Mouse (Mus musculus): ENCODE data around the gene Pepd. TPM values are rescaled to one million over a fixed set of nuclear protein-coding genes. Genes with fewer than 3 reads are reported as not detected.
A peak's percentile ranks its signal among the peaks of the same experiment; 100 is the strongest.

Pepd gene
- total and polyA plus RNA-seq, 3 experiments: 24.6 to 38.9 (median 26.6) TPM

DNA sequence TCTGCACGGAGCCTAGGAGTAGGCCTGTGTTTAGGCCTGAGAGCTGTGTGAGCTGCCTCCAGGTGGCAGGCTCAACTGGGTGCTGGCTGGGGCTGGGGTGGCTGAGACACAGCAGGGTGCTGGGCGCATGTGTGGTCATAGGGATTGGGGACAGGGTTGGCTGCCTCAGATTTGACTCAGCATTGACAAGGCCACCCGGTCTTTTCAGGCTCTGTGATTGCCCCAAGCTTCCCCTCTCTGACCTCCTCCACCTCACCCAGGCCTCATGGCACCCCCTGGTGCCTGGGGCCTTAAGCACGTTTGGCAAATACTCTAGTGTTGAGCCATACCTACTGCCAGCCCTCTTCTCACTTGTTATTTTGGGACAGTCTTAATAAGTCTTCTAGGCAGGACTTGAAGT is 111.1 kb downstream of the Pepd start:
- no peak overlapping the region for H3K4me3 ChIP-seq
- no peaks in the 10 kb centered on the region for H3K79me2 ChIP-seq (replicated peaks; ENCODE audit: control insufficient read depth, insufficient read depth, low read length)
- H3K9ac ChIP-seq (ENCODE audit: low read depth, low read length): no peak overlapping the region
- TF ChIP-seq POLR2A (IDR thresholded peaks at IDR 0.05; ENCODE audit: insufficient read depth, low read depth, low read length) (no peak), EP300 (IDR thresholded peaks at IDR 0.05; ENCODE audit: insufficient read depth, low read depth, low read length) (no peak), CTCF (IDR thresholded peaks at IDR 0.05) (no peak)
- no peaks in the 10 kb centered on the region for H3K27me3 ChIP-seq (ENCODE audit: control insufficient read depth, insufficient read depth, low read length)
- intact Hi-C loops (cut with DNase I): no loop called here
- DNase-seq: no peak
- H3K27ac ChIP-seq: no peak overlapping the region
- H3K4me1 ChIP-seq (ENCODE audit: control insufficient read depth, insufficient read depth, low read length): no peaks in the 10 kb centered on the region; the same call in 1 of the 2 replicates
- 80% methylated on average over 4 of the region's 4 CpGs for WGBS
- H3K36me3 ChIP-seq (ENCODE audit: control insufficient read depth, insufficient read depth, low read length): no peaks in the 10 kb centered on the region

DNA sequence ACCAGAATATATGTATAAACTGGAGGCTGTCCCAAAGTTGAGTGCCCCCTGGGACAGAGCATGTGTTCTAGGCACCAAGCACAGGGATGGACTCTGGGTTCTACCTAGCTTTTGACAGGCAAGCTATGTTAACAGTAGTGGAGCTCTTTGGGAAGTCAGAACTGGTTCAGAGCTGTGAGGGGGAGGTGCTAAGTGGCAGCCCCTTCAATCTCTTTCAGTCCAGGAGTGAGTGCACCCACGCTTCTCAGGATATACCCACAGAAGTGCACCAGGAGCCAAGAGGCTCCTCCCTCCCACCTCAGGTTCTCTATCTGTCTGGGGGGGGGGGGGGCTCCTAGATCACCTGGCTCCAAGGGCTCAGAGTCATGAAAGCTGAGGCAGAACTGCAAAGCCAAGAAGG is 112.2 kb downstream of the Pepd start:
- Histone ChIP-seq H3K79me2 (replicated peaks; ENCODE audit: control insufficient read depth, insufficient read depth, low read length) (no peaks in the 10 kb centered on the region), H3K4me3 (no peak overlapping the region), H3K9ac (ENCODE audit: low read depth, low read length) (no peak overlapping the region), H3K27ac (no peak overlapping the region), H3K4me1 (ENCODE audit: control insufficient read depth, insufficient read depth, low read length) (peaks cover 4% of the 10 kb centered on the region), H3K27me3 (ENCODE audit: control insufficient read depth, insufficient read depth, low read length) (no peaks in the 10 kb centered on the region), H3K36me3 (ENCODE audit: control insufficient read depth, insufficient read depth, low read length) (no peaks in the 10 kb centered on the region)
- WGBS: 89% methylated on average over 1 of the region's 1 CpGs
- intact Hi-C loops (cut with DNase I): no loop called here
- TF ChIP-seq CTCF (IDR thresholded peaks at IDR 0.05): no peak
- no peak for TF ChIP-seq EP300 (IDR thresholded peaks at IDR 0.05; ENCODE audit: insufficient read depth, low read depth, low read length)
- TF ChIP-seq POLR2A (IDR thresholded peaks at IDR 0.05; ENCODE audit: insufficient read depth, low read depth, low read length): no peak
- DNase-seq: no peak

DNA sequence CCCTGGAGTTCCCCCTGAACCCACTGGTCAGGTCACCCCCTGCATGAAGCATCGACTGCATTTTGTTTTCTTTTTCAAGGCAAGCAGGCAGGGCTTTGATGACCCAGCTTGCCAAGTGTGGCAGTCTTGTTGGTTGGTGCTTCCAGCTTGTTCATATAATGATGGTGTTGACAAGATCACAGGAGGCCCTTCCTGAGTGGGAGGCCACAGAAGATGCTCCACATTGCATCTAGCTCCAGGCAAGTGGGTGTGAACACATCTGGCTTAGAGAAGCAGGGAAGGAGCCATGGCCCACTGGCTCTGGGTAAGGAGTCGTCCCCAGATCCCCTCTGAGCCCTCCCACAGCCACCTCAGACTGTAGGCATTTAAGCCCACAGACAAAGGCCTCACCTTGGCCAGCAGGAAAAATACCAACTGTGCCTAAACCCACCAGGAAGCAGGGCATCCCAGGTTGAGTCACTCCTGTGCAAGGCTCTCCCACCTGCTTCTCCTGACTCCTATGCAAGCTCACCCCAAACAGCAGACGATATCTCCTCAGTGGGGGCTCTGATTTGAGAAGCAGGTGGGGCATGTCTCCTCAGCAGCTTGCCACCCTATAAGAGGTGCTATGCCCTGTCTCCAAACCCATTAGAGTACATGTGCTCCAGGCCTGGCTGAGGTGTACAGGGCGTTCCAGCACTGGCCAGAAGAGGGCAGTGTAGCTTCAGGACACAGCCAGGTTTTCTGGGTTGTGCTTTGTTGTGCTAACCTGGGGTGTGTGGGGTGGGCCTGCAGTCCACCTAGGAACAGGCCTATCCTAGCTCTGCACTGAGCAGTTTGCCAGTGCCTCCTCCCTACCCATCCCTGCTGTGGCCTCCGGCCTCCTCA is 113.5 kb downstream of the Pepd start:
- TF ChIP-seq POLR2A (IDR thresholded peaks at IDR 0.05; ENCODE audit: insufficient read depth, low read depth, low read length) (no peak), CTCF (IDR thresholded peaks at IDR 0.05) (peak; percentile 98), EP300 (IDR thresholded peaks at IDR 0.05; ENCODE audit: insufficient read depth, low read depth, low read length) (peak; percentile 82)
- no peak overlapping the region for H3K9ac ChIP-seq (ENCODE audit: low read depth, low read length)
- intact Hi-C loops (cut with DNase I): loop anchor here (1.0 to 2.0 kb wide), 5 partner anchors 17 to 239 kb away; partner anchors contain the start of gene Cebpa
- 46% methylated on average over 5 of the region's 5 CpGs for WGBS
- DNase-seq: peak; percentile 77 to 88
- peaks cover 4% of the 10 kb centered on the region for H3K4me1 ChIP-seq (ENCODE audit: control insufficient read depth, insufficient read depth, low read length)
- H3K4me3 ChIP-seq: no peak overlapping the region
- H3K27ac ChIP-seq: no peak overlapping the region
- no peaks in the 10 kb centered on the region for H3K79me2 ChIP-seq (replicated peaks; ENCODE audit: control insufficient read depth, insufficient read depth, low read length)
- no peaks in the 10 kb centered on the region for H3K36me3 ChIP-seq (ENCODE audit: control insufficient read depth, insufficient read depth, low read length)
- no peaks in the 10 kb centered on the region for H3K27me3 ChIP-seq (ENCODE audit: control insufficient read depth, insufficient read depth, low read length)

DNA sequence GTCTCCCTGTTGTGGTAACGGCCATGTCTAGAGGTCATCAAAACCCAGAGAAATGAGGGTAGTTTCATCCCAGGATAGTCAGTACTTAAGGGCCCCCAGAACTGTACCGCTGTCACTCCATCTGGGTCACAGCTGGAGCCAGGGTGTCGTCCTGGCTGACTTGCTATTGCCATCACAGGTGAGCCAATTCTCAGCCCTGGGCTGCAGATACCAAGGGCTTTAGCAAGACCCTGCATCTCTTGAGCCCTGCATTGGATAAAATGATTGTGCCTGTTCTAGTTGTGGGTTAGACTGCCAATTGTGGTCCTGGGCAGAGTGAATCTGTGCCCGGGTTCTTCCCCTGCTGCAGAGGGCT is 114.1 kb downstream of the Pepd start:
- no peak overlapping the region for H3K9ac ChIP-seq (ENCODE audit: low read depth, low read length)
- H3K4me3 ChIP-seq: no peak overlapping the region
- 77% methylated on average over 4 of the region's 4 CpGs for WGBS
- no peak overlapping the region for H3K27ac ChIP-seq
- peaks cover 4% of the 10 kb centered on the region for H3K4me1 ChIP-seq (ENCODE audit: control insufficient read depth, insufficient read depth, low read length)
- no peaks in the 10 kb centered on the region for H3K79me2 ChIP-seq (replicated peaks; ENCODE audit: control insufficient read depth, insufficient read depth, low read length)
- intact Hi-C loops (cut with DNase I): loop anchor here (1.0 to 2.0 kb wide), 5 partner anchors 17 to 239 kb away; partner anchors contain the start of gene Cebpa
- H3K27me3 ChIP-seq (ENCODE audit: control insufficient read depth, insufficient read depth, low read length): no peaks in the 10 kb centered on the region
- no peak for TF ChIP-seq CTCF (IDR thresholded peaks at IDR 0.05)
- TF ChIP-seq EP300 (IDR thresholded peaks at IDR 0.05; ENCODE audit: insufficient read depth, low read depth, low read length): no peak
- no peak for TF ChIP-seq POLR2A (IDR thresholded peaks at IDR 0.05; ENCODE audit: insufficient read depth, low read depth, low read length)
- DNase-seq: no peak
- no peaks in the 10 kb centered on the region for H3K36me3 ChIP-seq (ENCODE audit: control insufficient read depth, insufficient read depth, low read length)

DNA sequence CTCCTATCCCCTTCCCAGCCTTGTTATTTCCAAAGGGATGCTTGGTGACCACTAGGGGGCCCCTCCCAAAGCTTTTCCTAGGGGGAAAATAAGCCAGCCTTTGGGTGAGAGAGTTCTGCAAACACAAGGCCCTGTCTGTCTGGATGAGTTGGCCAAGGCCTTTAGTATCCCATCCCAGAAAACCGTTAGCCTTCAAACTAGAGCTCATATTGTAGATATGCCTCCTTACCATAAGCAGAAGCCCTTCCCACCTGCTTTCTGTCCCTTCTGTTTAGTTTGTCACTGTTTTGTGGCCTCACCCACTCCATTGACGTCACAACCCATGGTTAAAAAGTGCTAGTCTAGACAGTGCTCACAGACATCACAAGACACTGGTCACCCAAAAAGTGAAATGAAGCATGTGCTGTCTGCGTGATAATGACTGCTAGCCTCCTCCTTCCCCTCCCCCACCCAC is 114.7 kb downstream of the Pepd start:
- H3K79me2 ChIP-seq (replicated peaks; ENCODE audit: control insufficient read depth, insufficient read depth, low read length): no peaks in the 10 kb centered on the region
- DNase-seq: peak; percentile 51 to 54
- WGBS: 60% methylated on average over 3 of the region's 3 CpGs
- no peak overlapping the region for H3K27ac ChIP-seq
- H3K4me3 ChIP-seq: no peak overlapping the region
- no peaks in the 10 kb centered on the region for H3K27me3 ChIP-seq (ENCODE audit: control insufficient read depth, insufficient read depth, low read length)
- H3K9ac ChIP-seq (ENCODE audit: low read depth, low read length): no peak overlapping the region
- TF ChIP-seq CTCF (IDR thresholded peaks at IDR 0.05): peak; percentile 73
- TF ChIP-seq EP300 (IDR thresholded peaks at IDR 0.05; ENCODE audit: insufficient read depth, low read depth, low read length): no peak
- H3K36me3 ChIP-seq (ENCODE audit: control insufficient read depth, insufficient read depth, low read length): no peaks in the 10 kb centered on the region
- intact Hi-C loops (cut with DNase I): loop anchor here (1.0 to 2.0 kb wide), 5 partner anchors 16 to 238 kb away; partner anchors contain the start of gene Cebpa
- peaks cover 4% of the 10 kb centered on the region for H3K4me1 ChIP-seq (ENCODE audit: control insufficient read depth, insufficient read depth, low read length)

All from heart, adult 2 months (tissue).